Mouse (Mus musculus): ENCODE measurements around the gene Clnk. TPM values are rescaled to one million over a fixed set of nuclear protein-coding genes. Genes with fewer than 3 reads are reported as not detected.

The Clnk gene
- polyA plus RNA-seq, 1 experiment from 2014 or later, result 0.51 TPM

DNA sequence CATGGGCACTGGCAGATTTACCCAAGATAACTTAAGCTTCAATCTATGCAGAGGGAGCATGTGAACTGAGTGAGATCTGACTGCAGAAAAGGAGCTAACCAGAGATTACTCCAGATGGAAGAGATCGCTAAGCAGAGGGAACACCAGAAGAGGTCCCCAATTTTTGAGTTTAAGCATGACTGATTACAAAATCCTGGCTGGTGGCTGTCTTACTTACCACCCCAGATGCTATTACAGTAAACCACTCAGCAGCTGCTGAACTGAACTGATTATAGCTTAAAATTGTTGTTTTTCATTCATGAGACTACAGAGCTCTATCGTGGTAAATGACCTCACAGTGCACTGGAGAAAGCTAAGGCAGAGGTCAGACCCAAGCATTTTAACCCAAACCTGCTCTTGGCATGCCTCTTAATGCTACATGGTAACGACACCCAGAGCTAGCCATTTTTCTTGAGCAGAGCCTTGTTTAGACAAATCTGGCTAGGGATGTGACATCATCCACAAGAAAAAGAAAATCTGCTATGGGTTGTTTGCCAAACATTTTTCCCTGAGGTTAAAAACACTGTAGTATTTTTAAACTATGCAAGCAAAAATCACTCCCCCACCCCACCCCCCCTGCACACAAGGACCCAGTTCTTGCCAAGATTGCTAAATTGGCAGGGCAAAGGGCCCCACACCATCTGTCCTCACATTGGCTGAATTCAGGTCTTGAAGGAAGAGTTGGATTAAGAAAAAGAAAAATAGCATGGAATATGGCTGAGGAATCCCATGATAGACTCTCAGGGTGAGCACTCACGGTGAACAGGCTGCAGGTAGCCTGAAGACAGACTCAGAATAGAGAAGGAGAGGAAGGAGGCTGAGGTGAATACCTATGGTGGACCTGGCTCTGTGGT lies 5.4 kb upstream of the Clnk start:
- Histone ChIP-seq H3K9ac (ENCODE audit: low read depth, low read length) (no peak overlapping the region), H3K9me3 (ENCODE audit: control insufficient read depth, low read length) (no peaks in the 10 kb centered on the region), H3K27ac (ENCODE audit: low read depth, low read length) (no peak overlapping the region), H3K36me3 (ENCODE audit: control insufficient read depth, insufficient read depth, low read length) (no peaks in the 10 kb centered on the region), H3K4me2 (replicated peaks; ENCODE audit: low read depth, low read length) (no peak overlapping the region), H3K4me3 (ENCODE audit: low read depth, low read length) (no peak overlapping the region), H3K27me3 (ENCODE audit: control insufficient read depth, insufficient read depth, low read length) (no peaks in the 10 kb centered on the region), H3K4me1 (replicated peaks; ENCODE audit: control insufficient read depth, insufficient read depth, low read length) (no peaks in the 10 kb centered on the region)
- no peak for DNase-seq (ENCODE audit: low spot score)
- ATAC-seq (ENCODE audit: low FRiP score), result peak; percentile 25; the same call in 1 of the 2 replicates
- WGBS, result 74% methylated on average over 4 of the region's 4 CpGs

DNA sequence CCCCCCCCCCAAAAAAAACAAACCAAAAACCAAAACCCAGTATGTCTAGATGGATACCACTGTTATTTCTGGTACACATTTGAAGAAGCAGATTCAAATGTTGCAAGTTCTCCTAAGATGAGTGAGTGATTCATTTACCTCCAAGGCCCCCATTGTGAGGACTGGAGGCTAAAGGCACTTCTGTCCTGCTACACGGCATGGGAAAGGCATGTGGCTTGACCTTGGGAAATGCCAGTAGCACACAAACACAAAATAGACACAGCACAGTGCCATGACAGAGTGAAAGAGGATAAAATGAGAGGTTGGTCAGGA lies 4.8 kb upstream of the Clnk start:
- Histone ChIP-seq H3K9me3 (ENCODE audit: control insufficient read depth, low read length) (no peaks in the 10 kb centered on the region), H3K4me3 (ENCODE audit: low read depth, low read length) (no peak overlapping the region), H3K36me3 (ENCODE audit: control insufficient read depth, insufficient read depth, low read length) (no peaks in the 10 kb centered on the region), H3K9ac (ENCODE audit: low read depth, low read length) (no peak overlapping the region), H3K27me3 (ENCODE audit: control insufficient read depth, insufficient read depth, low read length) (no peaks in the 10 kb centered on the region), H3K4me1 (replicated peaks; ENCODE audit: control insufficient read depth, insufficient read depth, low read length) (no peaks in the 10 kb centered on the region), H3K27ac (ENCODE audit: low read depth, low read length) (no peak overlapping the region), H3K4me2 (replicated peaks; ENCODE audit: low read depth, low read length) (no peak overlapping the region)
- ATAC-seq (ENCODE audit: low FRiP score) (no peak), DNase-seq (ENCODE audit: low spot score) (no peak)
- 77% methylated on average over 1 of the region's 1 CpGs for WGBS

DNA sequence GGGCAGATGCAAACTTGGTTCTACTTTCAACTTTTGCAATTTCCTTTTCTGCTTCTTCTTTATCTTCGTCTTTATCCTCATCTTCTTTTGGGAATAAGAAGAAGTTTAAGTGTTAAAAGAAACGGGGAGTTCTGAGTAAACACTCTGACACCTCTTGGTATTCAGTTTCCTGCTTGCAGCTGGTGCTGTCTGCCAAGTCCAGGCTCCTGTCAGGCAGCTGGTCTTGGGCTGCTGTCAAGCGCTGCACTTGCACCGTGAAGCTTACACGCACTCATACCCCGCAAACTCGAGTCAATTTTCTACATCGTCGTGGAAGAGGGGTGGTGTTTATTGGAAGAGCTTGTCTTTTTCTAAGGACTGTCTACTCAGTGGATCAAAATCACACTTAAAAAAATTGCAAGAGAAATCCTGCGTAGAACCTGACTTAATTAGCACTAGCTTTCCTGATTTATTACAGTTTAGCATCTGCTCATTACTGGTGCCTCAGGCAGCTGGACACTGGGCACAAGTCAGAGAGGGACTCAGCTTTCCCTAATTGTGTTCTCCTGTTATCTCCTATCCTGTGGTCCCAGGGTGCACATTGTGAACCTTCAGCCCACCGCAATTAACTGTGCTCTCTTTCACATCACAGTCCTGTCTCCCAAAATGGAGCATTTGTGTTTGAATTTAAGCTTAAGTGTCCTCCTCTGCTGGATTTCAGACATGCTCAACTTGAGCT lies 3.5 kb upstream of the Clnk start:
- Histone ChIP-seq H3K4me1 (replicated peaks; ENCODE audit: control insufficient read depth, insufficient read depth, low read length) (no peaks in the 10 kb centered on the region), H3K4me2 (replicated peaks; ENCODE audit: low read depth, low read length) (no peak overlapping the region), H3K27ac (ENCODE audit: low read depth, low read length) (no peak overlapping the region), H3K27me3 (ENCODE audit: control insufficient read depth, insufficient read depth, low read length) (no peaks in the 10 kb centered on the region), H3K36me3 (ENCODE audit: control insufficient read depth, insufficient read depth, low read length) (no peaks in the 10 kb centered on the region), H3K9ac (ENCODE audit: low read depth, low read length) (no peak overlapping the region), H3K9me3 (ENCODE audit: control insufficient read depth, low read length) (no peaks in the 10 kb centered on the region), H3K4me3 (ENCODE audit: low read depth, low read length) (no peak overlapping the region)
- DNase-seq (ENCODE audit: low spot score) (no peak), ATAC-seq (ENCODE audit: low FRiP score) (peak; percentile 56; the same call in 1 of the 2 replicates)
- WGBS, result 71% methylated on average over 11 of the region's 11 CpGs

DNA sequence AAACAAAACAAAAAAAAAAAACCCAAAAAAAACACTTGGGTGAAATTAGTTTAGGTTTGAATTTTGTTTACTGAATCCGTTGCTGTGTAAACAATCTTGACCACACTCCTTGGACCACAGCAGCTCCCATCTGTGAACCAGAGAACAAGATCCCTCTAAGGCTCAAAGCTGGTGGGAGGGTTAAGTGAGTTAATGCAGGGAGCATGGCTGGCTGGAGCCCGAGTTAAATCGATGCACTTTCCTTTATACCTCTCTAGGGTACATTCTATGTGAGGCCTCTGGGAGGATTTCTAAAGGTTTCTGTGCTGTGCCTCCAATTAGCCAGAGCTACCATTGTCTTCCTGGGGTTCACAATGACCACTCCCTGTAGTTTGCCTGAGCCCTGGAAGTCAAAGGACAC lies 1.2 kb downstream of the Clnk start:
- Histone ChIP-seq H3K27me3 (ENCODE audit: control insufficient read depth, insufficient read depth, low read length) (no peaks in the 10 kb centered on the region), H3K27ac (ENCODE audit: low read depth, low read length) (no peak overlapping the region), H3K9me3 (ENCODE audit: control insufficient read depth, low read length) (no peaks in the 10 kb centered on the region), H3K4me3 (ENCODE audit: low read depth, low read length) (no peak overlapping the region), H3K4me1 (replicated peaks; ENCODE audit: control insufficient read depth, insufficient read depth, low read length) (no peaks in the 10 kb centered on the region), H3K9ac (ENCODE audit: low read depth, low read length) (no peak overlapping the region), H3K36me3 (ENCODE audit: control insufficient read depth, insufficient read depth, low read length) (no peaks in the 10 kb centered on the region), H3K4me2 (replicated peaks; ENCODE audit: low read depth, low read length) (no peak overlapping the region)
- DNase-seq (ENCODE audit: low spot score) (no peak), ATAC-seq (ENCODE audit: low FRiP score) (peak; percentile 49; the same call in 1 of the 2 replicates)
- WGBS, result 37% methylated on average over 3 of the region's 3 CpGs

DNA sequence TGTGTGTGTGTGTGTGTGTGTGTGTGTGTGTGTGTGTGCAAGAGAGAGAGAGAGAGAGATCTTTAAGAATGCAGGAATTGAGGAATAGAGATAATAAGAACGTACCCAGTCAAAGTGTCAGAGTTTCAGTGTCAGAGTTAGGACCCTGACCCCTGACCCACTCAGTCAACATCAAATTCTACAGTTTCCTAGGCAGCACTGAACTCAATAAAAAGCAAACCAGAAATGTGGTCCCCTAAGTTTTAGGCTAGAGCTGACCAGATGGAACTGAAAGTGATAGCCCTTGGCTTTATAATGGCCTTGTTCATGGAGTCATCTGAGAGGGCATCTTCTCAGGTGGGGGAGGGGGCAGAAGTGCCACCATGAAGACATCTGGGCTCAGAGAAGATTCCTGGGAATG lies 1.7 kb downstream of the Clnk start:
- 12% methylated on average over 1 of the region's 1 CpGs for WGBS
- Histone ChIP-seq H3K27ac (ENCODE audit: low read depth, low read length) (no peak overlapping the region), H3K4me2 (replicated peaks; ENCODE audit: low read depth, low read length) (no peak overlapping the region), H3K9me3 (ENCODE audit: control insufficient read depth, low read length) (no peaks in the 10 kb centered on the region), H3K4me3 (ENCODE audit: low read depth, low read length) (no peak overlapping the region), H3K27me3 (ENCODE audit: control insufficient read depth, insufficient read depth, low read length) (no peaks in the 10 kb centered on the region), H3K36me3 (ENCODE audit: control insufficient read depth, insufficient read depth, low read length) (no peaks in the 10 kb centered on the region), H3K4me1 (replicated peaks; ENCODE audit: control insufficient read depth, insufficient read depth, low read length) (no peaks in the 10 kb centered on the region), H3K9ac (ENCODE audit: low read depth, low read length) (no peak overlapping the region)
- 0 out of 2 replicates have a peak, but pooled peaks have one; percentile 24 for ATAC-seq (ENCODE audit: low FRiP score)
- peak; percentile 15 for DNase-seq (ENCODE audit: low spot score)

DNA sequence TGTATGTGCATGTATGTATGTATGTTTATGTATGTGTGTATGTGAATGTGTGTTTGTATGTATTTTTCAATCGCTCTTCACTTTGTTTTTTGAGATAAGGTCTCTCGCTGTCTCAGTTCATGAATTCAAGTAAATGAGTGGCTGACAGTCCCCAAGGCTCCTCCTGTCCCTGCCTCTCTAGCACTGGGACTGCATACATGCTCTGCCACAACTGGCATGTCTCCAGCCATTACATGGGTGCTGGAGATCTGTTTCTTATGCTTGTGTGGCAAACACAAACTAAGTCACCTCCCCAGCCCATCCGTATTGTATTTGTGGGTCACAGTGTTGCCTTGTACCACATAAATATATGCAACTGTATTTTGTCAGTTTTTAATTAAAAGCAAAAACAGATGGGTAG lies 3.7 kb downstream of the Clnk start:
- no peak overlapping the region for H3K4me2 ChIP-seq (replicated peaks; ENCODE audit: low read depth, low read length)
- no peaks in the 10 kb centered on the region for H3K4me1 ChIP-seq (replicated peaks; ENCODE audit: control insufficient read depth, insufficient read depth, low read length)
- H3K36me3 ChIP-seq (ENCODE audit: control insufficient read depth, insufficient read depth, low read length), result no peaks in the 10 kb centered on the region
- H3K4me3 ChIP-seq (ENCODE audit: low read depth, low read length), result no peak overlapping the region
- ATAC-seq (ENCODE audit: low FRiP score), result no peak
- no peaks in the 10 kb centered on the region for H3K27me3 ChIP-seq (ENCODE audit: control insufficient read depth, insufficient read depth, low read length)
- WGBS, result 96% methylated on average over 3 of the region's 3 CpGs
- DNase-seq (ENCODE audit: low spot score), result no peak
- no peak overlapping the region for H3K9ac ChIP-seq (ENCODE audit: low read depth, low read length)
- no peaks in the 10 kb centered on the region for H3K9me3 ChIP-seq (ENCODE audit: control insufficient read depth, low read length)
- no peak overlapping the region for H3K27ac ChIP-seq (ENCODE audit: low read depth, low read length)

DNA sequence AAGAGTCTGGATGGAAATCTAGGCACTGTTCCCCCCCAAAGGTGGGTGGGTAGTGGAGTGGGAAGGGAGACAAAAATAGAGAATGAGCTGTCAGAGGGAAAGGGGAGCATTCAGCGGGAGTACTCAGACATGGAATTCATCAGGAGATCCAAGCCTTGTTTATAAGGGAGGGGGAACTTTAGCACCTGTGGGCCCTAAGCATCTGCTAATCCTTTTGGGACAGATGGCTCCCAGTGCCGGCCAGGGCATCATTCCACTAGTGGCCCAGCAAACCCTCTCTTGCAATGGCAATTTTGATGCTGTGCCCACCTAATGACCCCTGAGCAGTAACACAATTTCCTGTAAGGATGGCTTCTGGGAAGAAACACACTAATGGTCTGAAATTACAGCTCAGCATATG lies 5.0 kb downstream of the Clnk start:
- no peak for DNase-seq (ENCODE audit: low spot score)
- ATAC-seq (ENCODE audit: low FRiP score), result no peak
- 69% methylated on average over 2 of the region's 2 CpGs for WGBS
- Histone ChIP-seq H3K27ac (ENCODE audit: low read depth, low read length) (no peak overlapping the region), H3K4me3 (ENCODE audit: low read depth, low read length) (no peak overlapping the region), H3K27me3 (ENCODE audit: control insufficient read depth, insufficient read depth, low read length) (no peaks in the 10 kb centered on the region), H3K36me3 (ENCODE audit: control insufficient read depth, insufficient read depth, low read length) (no peaks in the 10 kb centered on the region), H3K9me3 (ENCODE audit: control insufficient read depth, low read length) (no peaks in the 10 kb centered on the region), H3K4me2 (replicated peaks; ENCODE audit: low read depth, low read length) (no peak overlapping the region), H3K4me1 (replicated peaks; ENCODE audit: control insufficient read depth, insufficient read depth, low read length) (no peaks in the 10 kb centered on the region), H3K9ac (ENCODE audit: low read depth, low read length) (no peak overlapping the region)

DNA sequence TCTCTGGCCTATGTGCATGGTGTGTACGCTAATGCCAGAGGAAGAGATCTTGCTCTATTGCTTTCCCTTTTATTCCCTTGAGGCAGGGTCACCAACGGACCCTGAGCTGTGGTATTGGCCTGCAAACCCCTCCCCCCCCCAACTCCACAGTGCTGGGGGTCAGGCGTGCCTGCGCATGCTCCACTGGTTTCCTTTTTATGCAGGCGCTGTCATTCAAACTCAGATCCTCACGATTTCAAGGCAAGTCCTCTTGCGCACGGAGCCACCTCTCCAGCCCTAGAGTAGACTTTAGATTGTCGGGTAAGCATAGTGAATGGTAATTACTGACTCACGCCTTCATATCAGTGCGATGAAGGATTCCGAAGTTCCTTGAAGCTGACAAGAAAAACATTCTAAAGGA lies 6.1 kb downstream of the Clnk start:
- H3K9me3 ChIP-seq (ENCODE audit: control insufficient read depth, low read length), result no peaks in the 10 kb centered on the region
- H3K27me3 ChIP-seq (ENCODE audit: control insufficient read depth, insufficient read depth, low read length), result no peaks in the 10 kb centered on the region
- peak; percentile 51; the same call in 1 of the 2 replicates for ATAC-seq (ENCODE audit: low FRiP score)
- 58% methylated on average over 12 of the region's 12 CpGs for WGBS
- H3K9ac ChIP-seq (ENCODE audit: low read depth, low read length), result no peak overlapping the region
- no peaks in the 10 kb centered on the region for H3K36me3 ChIP-seq (ENCODE audit: control insufficient read depth, insufficient read depth, low read length)
- H3K4me1 ChIP-seq (replicated peaks; ENCODE audit: control insufficient read depth, insufficient read depth, low read length), result no peaks in the 10 kb centered on the region
- no peak for DNase-seq (ENCODE audit: low spot score)
- no peak overlapping the region for H3K27ac ChIP-seq (ENCODE audit: low read depth, low read length)
- H3K4me3 ChIP-seq (ENCODE audit: low read depth, low read length), result no peak overlapping the region
- H3K4me2 ChIP-seq (replicated peaks; ENCODE audit: low read depth, low read length), result no peak overlapping the region

DNA sequence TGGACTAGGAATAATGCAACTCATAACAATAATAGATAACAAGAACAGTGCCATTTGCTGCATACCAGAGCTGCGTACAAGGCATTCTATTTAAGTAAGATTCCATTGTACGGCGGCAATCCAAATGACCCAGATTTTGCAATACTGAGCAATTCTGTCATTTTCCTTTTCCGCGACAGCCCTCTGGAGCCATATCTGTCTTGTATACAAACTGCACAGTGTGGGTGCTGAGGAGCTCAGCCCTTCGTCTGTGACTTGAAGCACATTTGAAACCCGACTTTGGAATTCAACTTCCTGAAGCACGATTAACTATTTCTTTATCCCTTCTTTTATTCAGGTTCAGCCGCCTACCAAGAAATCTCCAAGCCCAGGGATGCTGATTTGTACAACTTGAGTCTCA lies 6.6 kb downstream of the Clnk start:
- DNase-seq (ENCODE audit: low spot score) (no peak), ATAC-seq (ENCODE audit: low FRiP score) (no peak)
- no peaks in the 10 kb centered on the region for H3K9me3 ChIP-seq (ENCODE audit: control insufficient read depth, low read length)
- H3K36me3 ChIP-seq (ENCODE audit: control insufficient read depth, insufficient read depth, low read length), result no peaks in the 10 kb centered on the region
- no peak overlapping the region for H3K27ac ChIP-seq (ENCODE audit: low read depth, low read length)
- no peaks in the 10 kb centered on the region for H3K4me1 ChIP-seq (replicated peaks; ENCODE audit: control insufficient read depth, insufficient read depth, low read length)
- no peak overlapping the region for H3K9ac ChIP-seq (ENCODE audit: low read depth, low read length)
- 86% methylated on average over 9 of the region's 9 CpGs for WGBS
- no peak overlapping the region for H3K4me2 ChIP-seq (replicated peaks; ENCODE audit: low read depth, low read length)
- no peaks in the 10 kb centered on the region for H3K27me3 ChIP-seq (ENCODE audit: control insufficient read depth, insufficient read depth, low read length)
- no peak overlapping the region for H3K4me3 ChIP-seq (ENCODE audit: low read depth, low read length)

Data from hindbrain, embryonic 11.5 days (tissue).